Mouse (Mus musculus) ES-E14 (cell line): Measurements from ENCODE around the gene Pamr1. TPM values are rescaled to one million over a fixed set of nuclear protein-coding genes. Genes with fewer than 3 reads are reported as not detected.

Experiments used
- DNase-seq: peaks from one replicate; pipeline ENCODE4 v3.0.0-alpha.2; 2013; ENCODE audit warnings: low read depth, low spot score
- H3K27ac ChIP-seq: 2 replicates; pipeline ENCODE4 v1.5.1; 2012; ENCODE audit warnings: low read depth, mild to moderate bottlenecking, low read length, moderate library complexity, mixed read lengths; ENCODE audit not compliant: poor library complexity, insufficient read depth, severe bottlenecking
- H3K36me3 ChIP-seq: 2 replicates; pipeline ENCODE4 v1.6.1; 2012; ENCODE audit warnings: mild to moderate bottlenecking, low read length, moderate library complexity, mixed read lengths; ENCODE audit not compliant: control insufficient read depth, poor library complexity, insufficient read depth, severe bottlenecking
- H3K4me1 ChIP-seq, 2 experiments: fragments of 150-350 bp in 1 of 2; sonication (generic) in 1 of 2; 2 replicates each; pipeline ENCODE4 v1.6.1; 2012; ENCODE audit warnings: low read length in 2 of 2, mild to moderate bottlenecking in 1 of 2, mixed read lengths in 1 of 2; ENCODE audit not compliant: control insufficient read depth in 2 of 2, insufficient read depth in 2 of 2, poor library complexity in 1 of 2
- H3K4me3 ChIP-seq, 2 experiments: fragments of 150-350 bp in 1 of 2; sonication (generic) in 1 of 2; 2 replicates each; pipeline ENCODE4 v1.5.1; 2012; ENCODE audit warnings: low read length in 2 of 2, low read depth in 1 of 2, mild to moderate bottlenecking in 1 of 2, mixed read lengths in 1 of 2; ENCODE audit not compliant: insufficient read depth in 1 of 2, poor library complexity in 1 of 2, severe bottlenecking in 1 of 2
- H3K9ac ChIP-seq: 2 replicates; pipeline ENCODE4 v1.6.1; 2012; ENCODE audit warnings: low read depth, mild to moderate bottlenecking, low read length, mixed read lengths; ENCODE audit not compliant: poor library complexity, insufficient read depth, severe bottlenecking
- H3K9me3 ChIP-seq: fragments of 150-350 bp; sonication (generic); 2 replicates; pipeline ENCODE4 v1.6.1; 2012; ENCODE audit warnings: low read depth, mild to moderate bottlenecking, low read length; ENCODE audit not compliant: control insufficient read depth, insufficient read depth
- CHD2 ChIP-seq: IDR thresholded peaks from 2 replicates; pipeline ENCODE4 v1.6.1; 2014; ENCODE audit warnings: mild to moderate bottlenecking, low read depth, low read length, inconsistent platforms
- HCFC1 ChIP-seq: IDR thresholded peaks from 2 replicates; pipeline ENCODE4 v1.6.1; 2012; ENCODE audit warnings: low read length, inconsistent platforms, borderline replicate concordance; ENCODE audit not compliant: insufficient read depth
- MAFK ChIP-seq: IDR thresholded peaks from 2 replicates; pipeline ENCODE4 v1.6.1; 2014; ENCODE audit warnings: mild to moderate bottlenecking, low read depth, low read length, inconsistent platforms; ENCODE audit not compliant: insufficient read depth
- ZC3H11A ChIP-seq: IDR thresholded peaks from 2 replicates; pipeline ENCODE4 v1.6.1; 2012; ENCODE audit warnings: low read depth, mild to moderate bottlenecking, inconsistent platforms, low read length, borderline replicate concordance
- ZNF384 ChIP-seq: IDR thresholded peaks from 2 replicates; pipeline ENCODE4 v1.6.1; 2012; ENCODE audit warnings: low read depth, low read length, inconsistent platforms
- in situ Hi-C, 2 experiments: fragments of 600-800 bp; cut with MboI; formaldehyde crosslinking; loops; one replicate each; pipeline ENCODE4 v1.15.1; 2025; ENCODE audit warnings: low sequenced_read_pairs in 2 of 2, inconsistent platforms in 1 of 2; ENCODE audit not compliant: unreplicated experiment in 2 of 2
- total RNA-seq: library from RNA; depleted of rRNA; stranded (reverse); fragments of 300-350 nt; gene quantifications from 2 replicates; pipeline ENCODE4 v1.2.3, GENCODE M21; 2012

The Pamr1 gene
- total RNA-seq, 1 experiment, result 0.49 TPM

DNA sequence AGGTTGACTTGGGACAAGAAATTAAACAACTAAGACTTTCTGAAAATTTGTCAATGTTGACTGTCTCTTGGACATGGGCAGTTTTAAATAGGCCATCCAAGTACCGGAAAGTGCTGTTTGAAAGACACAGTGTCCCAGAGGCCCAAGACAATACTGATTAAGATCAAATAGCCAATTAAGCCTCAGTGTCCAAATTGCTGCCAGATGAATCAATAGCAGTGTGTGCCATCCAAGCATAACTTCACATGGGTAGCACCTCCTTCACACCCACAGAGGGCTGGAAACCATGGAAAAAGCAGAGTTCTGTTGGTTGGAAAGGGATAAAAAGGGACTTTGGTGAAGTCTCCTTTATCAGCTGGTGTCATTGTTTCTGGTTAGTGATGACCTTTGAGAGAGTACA lies 74.7 kb downstream of the Pamr1 start:
- in situ Hi-C loops, result no loop called here
- Histone ChIP-seq H3K4me1 (no peaks in the 10 kb centered on the region), H3K27ac (no peak overlapping the region), H3K36me3 (no peaks in the 10 kb centered on the region), H3K4me3 (no peak overlapping the region), H3K9ac (no peak overlapping the region), H3K9me3 (no peaks in the 10 kb centered on the region)
- DNase-seq, result no peak
- TF ChIP-seq ZNF384 (no peak), CHD2 (no peak), ZC3H11A (no peak), MAFK (no peak), HCFC1 (no peak)

DNA sequence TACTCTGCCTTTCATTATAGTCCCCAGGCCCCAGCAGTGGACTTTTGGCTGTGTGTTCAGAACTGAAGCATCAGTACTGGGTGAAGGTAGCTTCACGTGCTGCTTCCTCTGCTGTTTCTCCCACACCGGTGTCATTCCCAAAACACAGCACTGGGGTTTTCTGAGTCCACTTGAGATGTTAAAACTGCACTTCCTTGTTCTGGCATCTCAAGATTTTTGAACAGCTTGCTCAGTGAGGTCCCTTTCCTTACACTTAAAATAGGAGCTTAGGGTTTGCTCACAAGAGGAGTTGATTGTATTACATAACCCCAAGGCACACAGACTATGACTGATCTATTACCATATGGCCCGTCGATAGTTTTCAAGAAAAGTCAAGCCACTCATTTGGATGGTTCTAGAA lies 82.5 kb downstream of the Pamr1 start:
- no peaks in the 10 kb centered on the region for H3K36me3 ChIP-seq
- TF ChIP-seq CHD2 (no peak), ZC3H11A (no peak), MAFK (no peak), ZNF384 (no peak), HCFC1 (no peak)
- no peak for DNase-seq
- H3K4me1 ChIP-seq, result no peaks in the 10 kb centered on the region
- no peak overlapping the region for H3K27ac ChIP-seq
- H3K9me3 ChIP-seq, result no peaks in the 10 kb centered on the region
- H3K9ac ChIP-seq, result no peak overlapping the region
- in situ Hi-C loops, result no loop called here
- H3K4me3 ChIP-seq, result no peak overlapping the region

DNA sequence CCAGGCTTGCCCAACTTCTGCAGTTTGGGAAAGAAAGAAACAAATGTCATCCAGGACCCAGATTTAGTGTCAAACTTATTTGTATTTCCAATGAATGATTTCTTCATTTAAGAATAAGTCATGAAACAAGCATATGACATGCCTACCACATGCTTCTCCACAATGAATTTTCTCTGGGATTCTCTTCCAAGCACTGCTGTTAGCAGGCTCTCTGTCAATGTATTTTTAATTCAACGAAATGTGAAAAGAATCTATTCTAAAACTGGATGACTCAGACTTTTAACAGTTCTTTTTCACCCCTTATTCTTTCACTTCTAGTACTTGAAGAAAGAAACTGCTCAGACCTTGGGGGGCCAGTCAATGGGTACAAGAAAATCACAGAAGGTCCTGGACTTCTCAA lies 84.2 kb downstream of the Pamr1 start:
- no peak for TF ChIP-seq MAFK
- TF ChIP-seq HCFC1, result no peak
- TF ChIP-seq ZNF384, result no peak
- no peak for TF ChIP-seq ZC3H11A
- TF ChIP-seq CHD2, result no peak
- no peaks in the 10 kb centered on the region for H3K9me3 ChIP-seq
- no peak overlapping the region for H3K27ac ChIP-seq
- H3K4me3 ChIP-seq, result no peak overlapping the region
- H3K4me1 ChIP-seq, result no peaks in the 10 kb centered on the region
- DNase-seq, result no peak
- H3K36me3 ChIP-seq, result no peaks in the 10 kb centered on the region
- no peak overlapping the region for H3K9ac ChIP-seq
- in situ Hi-C loops, result no loop called here

DNA sequence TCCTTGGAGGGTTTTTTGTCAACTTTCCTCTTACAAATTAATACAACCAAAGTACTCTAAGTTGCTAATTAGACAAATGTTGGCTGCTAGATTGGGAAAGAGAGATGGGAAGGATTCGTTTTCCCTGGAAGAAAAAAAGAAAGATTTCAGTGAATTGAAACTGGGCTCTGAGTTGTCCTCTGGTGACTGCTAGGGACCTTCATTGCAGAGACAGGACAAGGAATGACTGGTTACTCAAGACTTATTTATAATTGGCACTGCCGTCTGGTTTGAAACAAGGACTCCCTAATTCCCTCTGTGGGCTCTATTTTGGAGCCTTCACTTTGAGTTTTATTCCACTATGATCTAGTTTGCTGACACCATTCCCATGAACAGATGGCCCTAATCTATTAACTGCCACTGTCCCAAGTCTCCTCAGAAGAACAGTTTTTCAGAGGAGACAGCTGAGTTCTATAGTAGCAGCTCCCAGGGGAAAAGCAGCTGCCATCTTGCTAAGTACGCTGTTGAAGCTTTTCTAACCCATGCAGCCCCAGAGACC lies 85.8 kb downstream of the Pamr1 start:
- Histone ChIP-seq H3K27ac (no peak overlapping the region), H3K9ac (no peak overlapping the region), H3K36me3 (no peaks in the 10 kb centered on the region), H3K4me3 (no peak overlapping the region), H3K9me3 (no peaks in the 10 kb centered on the region), H3K4me1 (no peaks in the 10 kb centered on the region)
- in situ Hi-C loops, result no loop called here
- no peak for DNase-seq
- TF ChIP-seq ZNF384, result no peak
- TF ChIP-seq MAFK, result no peak
- no peak for TF ChIP-seq ZC3H11A
- TF ChIP-seq CHD2, result no peak
- TF ChIP-seq HCFC1, result no peak

DNA sequence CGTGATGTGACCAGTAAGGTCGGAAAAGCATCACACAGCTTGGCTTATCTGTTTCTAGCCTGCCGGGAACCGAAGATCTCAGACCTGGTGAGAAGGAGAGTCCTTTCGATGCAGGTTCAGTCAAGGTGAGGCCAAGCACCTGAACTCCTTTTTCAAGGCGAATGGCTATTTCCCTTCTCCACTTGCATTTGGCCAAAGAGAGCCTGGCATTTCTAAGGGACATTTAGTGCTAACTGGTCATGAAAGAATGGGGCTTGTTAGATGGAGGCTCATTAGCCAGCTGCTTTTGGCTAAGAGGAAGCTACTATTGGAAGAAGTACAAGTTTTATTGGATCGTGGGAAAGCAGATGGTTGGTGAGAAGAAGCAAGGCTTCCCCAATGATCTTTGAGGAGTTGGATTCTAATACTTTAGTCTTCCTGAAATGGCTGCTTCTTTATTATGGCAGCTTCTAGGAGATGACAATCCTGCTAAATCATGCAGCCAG lies 86.3 kb downstream of the Pamr1 start:
- Histone ChIP-seq H3K4me3 (no peak overlapping the region), H3K4me1 (no peaks in the 10 kb centered on the region), H3K27ac (no peak overlapping the region), H3K36me3 (no peaks in the 10 kb centered on the region), H3K9ac (no peak overlapping the region), H3K9me3 (no peaks in the 10 kb centered on the region)
- TF ChIP-seq MAFK, result no peak
- no peak for DNase-seq
- in situ Hi-C loops, result no loop called here
